Mouse (Mus musculus) liver, embryonic 14.5 days (tissue): ENCODE measurements at regions not wholly inside any gene's neighbourhood (a gene's known extent, or its start where the extent isn't known, plus 50 kb on each side); places are given as distances from the start of the nearest gene placed in this dataset.

Experiments used
- ATAC-seq: fragments of 200-750 bp; cut with Nextera tagmentation; 2 replicates; pipeline ENCODE4 v1.8.0; 2017; ENCODE audit warnings: moderate number of reproducible peaks, mild to moderate bottlenecking, moderate library complexity; ENCODE audit not compliant: insufficient read depth
- DNase-seq, 3 experiments: peaks; one replicate each; pipeline ENCODE4 v3.0.0-alpha.2; 2012 to 2013; ENCODE audit warnings: low read depth in 3 of 3, low spot score in 3 of 3
- H3K27ac ChIP-seq: fragments of 300-500 bp; sonication (generic); 2 replicates; pipeline ENCODE4 v1.5.1; 2014; ENCODE audit warnings: moderate library complexity, mild to moderate bottlenecking, control low read depth, inconsistent platforms
- H3K27me3 ChIP-seq: fragments of 300-500 bp; sonication (generic); 2 replicates; pipeline ENCODE4 v1.6.1; 2014; ENCODE audit warnings: mild to moderate bottlenecking, low read length, moderate library complexity; ENCODE audit not compliant: control insufficient read depth, insufficient read depth
- H3K36me3 ChIP-seq: fragments of 300-500 bp; sonication (generic); replicated peaks from 2 replicates; pipeline ENCODE4 v1.6.1; 2014; ENCODE audit warnings: low read depth; ENCODE audit not compliant: control insufficient read depth, insufficient read depth
- H3K4me1 ChIP-seq, 2 experiments: fragments of 200-500 bp in 1 of 2; fragments of 300-500 bp in 1 of 2; sonication (generic) in 1 of 2; replicated peaks; 2 replicates each; pipeline ENCODE4 v1.6.1; 2012 to 2014; ENCODE audit warnings: antibody characterized with exemption in 1 of 2, inconsistent platforms in 1 of 2, low read length in 1 of 2; ENCODE audit not compliant: control insufficient read depth in 2 of 2, insufficient read depth in 2 of 2
- H3K4me2 ChIP-seq: fragments of 300-500 bp; sonication (generic); 2 replicates; pipeline ENCODE4 v1.6.1; 2014; ENCODE audit warnings: low read depth, mild to moderate bottlenecking, control low read depth, moderate library complexity
- H3K4me3 ChIP-seq, 2 experiments: fragments of 200-500 bp in 1 of 2; fragments of 300-500 bp in 1 of 2; sonication (generic) in 1 of 2; 2 replicates each; pipeline ENCODE4 v1.5.1; 2012 to 2014; ENCODE audit warnings: low read depth in 2 of 2, low read length in 2 of 2, mild to moderate bottlenecking in 2 of 2, control low read depth in 1 of 2, inconsistent platforms in 1 of 2, moderate library complexity in 1 of 2; ENCODE audit not compliant: insufficient read depth in 1 of 2
- H3K9ac ChIP-seq: fragments of 300-500 bp; sonication (generic); replicated peaks from 2 replicates; pipeline ENCODE4 v1.6.1; 2014; ENCODE audit warnings: mild to moderate bottlenecking, control low read depth, moderate library complexity
- H3K9me3 ChIP-seq: fragments of 300-500 bp; sonication (generic); 2 replicates; pipeline ENCODE4 v1.6.1; 2016; ENCODE audit warnings: low read length, mixed read lengths; ENCODE audit not compliant: control insufficient read depth
- CTCF ChIP-seq: IDR thresholded peaks from 2 replicates; pipeline ENCODE4 v1.5.1; 2016; ENCODE audit warnings: antibody characterized with exemption, low read depth, control low read depth
- EP300 ChIP-seq: IDR thresholded peaks from 2 replicates; pipeline ENCODE4 v1.6.1; 2016; ENCODE audit warnings: antibody characterized with exemption, low read depth
- WGBS: fragments of 180-500 bp; shearing (Covaris S2); extraction: QIAGEN DNeasy Blood & Tissue Kit; methylation state at CpG from one replicate; pipeline ENCODE4 v1.1.7; 2014; ENCODE audit not compliant: insufficient replicate concordance; 5-methylcytosine and 5-hydroxymethylcytosine counted together

DNA sequence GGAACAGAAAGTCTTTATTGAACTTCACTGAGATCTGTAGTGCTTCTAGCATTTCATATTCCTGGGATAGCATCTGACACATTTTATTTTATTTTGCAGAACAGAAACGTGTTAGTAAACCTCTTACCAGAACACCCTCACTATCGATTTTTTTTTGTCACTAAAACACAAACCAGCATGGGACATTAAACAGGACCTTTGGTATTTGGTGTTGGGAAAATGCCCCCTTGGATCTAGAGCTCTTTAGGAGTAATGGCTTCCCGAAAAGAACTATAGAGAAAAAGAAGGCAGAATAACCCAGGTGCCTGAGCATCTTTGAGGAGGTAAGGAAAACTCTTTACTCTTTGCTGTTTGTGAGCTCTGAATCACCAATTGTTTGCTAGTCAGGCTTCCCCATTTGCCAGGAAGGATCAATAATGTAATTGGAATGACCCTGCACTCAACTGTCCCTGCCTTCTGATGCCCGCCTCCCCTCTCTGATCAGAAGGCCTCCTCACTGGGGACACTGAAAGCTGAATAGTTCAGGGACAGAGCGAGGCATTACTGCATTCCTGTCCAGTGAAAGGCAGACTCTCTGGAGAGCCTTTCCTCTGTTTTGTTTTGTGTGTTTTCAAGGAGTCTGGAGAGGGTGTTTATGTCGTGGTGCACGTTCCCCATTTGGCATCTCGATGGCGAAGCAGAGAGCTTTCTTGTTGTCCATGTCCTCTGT, 102.5 kb downstream of the Phlda1 start:
- no peaks in the 10 kb centered on the region for H3K9me3 ChIP-seq
- peaks cover 0 to 5% of the 10 kb centered on the region in 2 experiments; a peak in 1 of 4 replicates for H3K4me1 ChIP-seq
- WGBS: 58% methylated on average over 9 of the region's 9 CpGs
- no peak overlapping the region for H3K4me3 ChIP-seq
- TF ChIP-seq EP300: no peak
- TF ChIP-seq CTCF: no peak
- no peak overlapping the region for H3K27ac ChIP-seq
- no peak overlapping the region for H3K9ac ChIP-seq
- H3K4me2 ChIP-seq: no peak overlapping the region
- no peaks in the 10 kb centered on the region for H3K27me3 ChIP-seq
- H3K36me3 ChIP-seq: no peaks in the 10 kb centered on the region
- ATAC-seq (no peak), DNase-seq (no peak)

DNA sequence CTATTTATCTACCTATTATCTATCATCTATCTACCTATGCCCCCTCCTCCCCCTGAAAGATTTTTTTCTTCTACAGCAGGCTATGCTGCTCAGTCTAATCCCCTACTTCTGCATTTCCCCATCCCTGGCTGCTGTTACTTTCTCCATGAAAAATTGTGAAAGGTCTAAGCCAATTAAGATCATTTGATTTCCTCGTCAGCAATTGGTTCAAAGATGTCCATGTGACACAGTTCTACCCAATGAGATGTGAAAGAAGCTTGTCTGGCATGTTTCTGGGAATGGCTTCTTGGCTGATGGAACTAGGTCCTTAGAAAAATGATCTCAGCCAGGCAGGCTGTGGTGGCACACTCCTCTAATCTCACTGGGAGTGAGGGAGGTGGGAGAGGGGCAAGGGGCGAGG, 103.8 kb downstream of the Phlda1 start:
- no peak for ATAC-seq
- DNase-seq: no peak
- 78% methylated on average over 2 of the region's 2 CpGs for WGBS
- Histone ChIP-seq H3K27ac (no peak overlapping the region), H3K4me1 (peaks cover 0 to 5% of the 10 kb centered on the region in 2 experiments; a peak in 1 of 4 replicates), H3K27me3 (no peaks in the 10 kb centered on the region), H3K9me3 (no peaks in the 10 kb centered on the region), H3K9ac (no peak overlapping the region), H3K4me3 (no peak overlapping the region), H3K4me2 (no peak overlapping the region), H3K36me3 (no peaks in the 10 kb centered on the region)
- TF ChIP-seq CTCF (no peak), EP300 (no peak)

DNA sequence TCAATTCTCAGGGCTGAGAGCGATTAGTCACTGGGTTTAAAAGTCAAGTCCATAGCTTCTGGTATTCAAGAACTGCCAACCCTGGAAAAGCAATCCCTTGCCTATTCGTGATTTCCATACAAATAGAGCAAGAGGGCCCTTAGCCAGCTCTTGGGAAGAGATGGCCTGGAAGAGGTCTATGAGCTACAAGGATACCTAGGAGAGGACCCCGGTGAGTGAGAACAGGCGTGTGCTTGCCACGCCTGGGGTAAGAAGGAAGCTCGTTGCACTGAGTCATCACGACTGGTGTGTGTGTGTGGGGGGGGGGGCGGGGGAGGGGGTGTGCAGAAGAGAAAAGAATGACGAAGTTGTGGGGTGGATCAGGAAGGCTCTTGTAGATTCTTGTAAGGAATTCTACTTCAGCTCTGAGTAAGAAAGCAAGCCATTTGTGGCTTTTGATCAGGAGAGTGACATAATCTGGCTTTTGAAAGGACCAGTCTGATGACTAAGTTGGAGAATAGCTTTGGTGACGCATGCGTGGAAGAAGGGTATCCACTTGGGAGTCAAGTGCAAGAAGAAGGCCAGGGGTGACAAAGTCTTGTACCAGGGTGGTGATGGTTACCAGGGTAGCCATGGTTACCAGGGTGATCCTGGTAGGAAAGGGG, 113.7 kb downstream of the Phlda1 start:
- ATAC-seq: no peak

DNA sequence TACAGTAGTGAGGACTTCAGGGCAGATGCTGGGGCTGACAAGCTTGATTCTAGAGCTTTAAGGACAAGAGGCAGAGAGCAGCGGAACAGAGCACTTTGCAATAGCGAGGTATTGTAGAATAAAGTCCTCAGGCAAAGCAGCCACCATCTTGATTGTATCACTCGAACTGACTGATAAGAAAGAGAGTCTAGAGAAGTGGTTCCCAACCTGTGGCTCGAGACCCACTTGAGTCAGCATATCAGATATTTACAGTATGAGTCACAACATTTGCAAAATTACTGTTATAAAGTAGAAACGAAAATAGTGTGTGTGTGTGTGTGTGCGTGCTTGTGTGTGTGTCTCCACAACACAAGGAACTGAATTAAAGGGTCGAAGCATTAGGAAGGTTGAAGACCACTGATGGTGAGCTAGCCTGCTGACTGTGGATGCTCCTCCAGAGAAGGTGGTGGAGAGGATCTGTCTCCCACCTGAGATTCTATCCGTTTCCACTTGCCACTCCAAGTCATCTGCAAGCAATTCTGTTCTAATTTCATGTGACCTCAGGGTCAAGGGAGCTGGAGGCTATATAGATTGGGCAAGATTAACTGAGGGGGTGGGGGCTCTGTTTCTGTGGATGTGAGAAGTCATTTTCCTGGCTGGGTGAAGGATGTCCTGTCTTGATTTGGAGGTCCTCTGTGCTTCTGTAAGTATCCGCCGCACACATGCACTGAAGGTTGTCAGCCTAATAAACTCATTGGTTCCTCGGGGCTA, 115.0 kb downstream of the Phlda1 start:
- ATAC-seq: no peak
- TF ChIP-seq EP300 (no peak), CTCF (no peak)
- H3K27me3 ChIP-seq: no peaks in the 10 kb centered on the region
- WGBS: 63% methylated on average over 11 of the region's 11 CpGs
- no peaks in the 10 kb centered on the region for H3K9me3 ChIP-seq
- no peaks in the 10 kb centered on the region for H3K36me3 ChIP-seq
- H3K4me2 ChIP-seq: no peak overlapping the region
- H3K27ac ChIP-seq: no peak overlapping the region
- H3K9ac ChIP-seq: no peak overlapping the region
- H3K4me1 ChIP-seq: no peaks in the 10 kb centered on the region
- no peak for DNase-seq
- no peak overlapping the region for H3K4me3 ChIP-seq

More for the DNA sequence above, 113.7 kb downstream of the Phlda1 start:
- H3K4me3 ChIP-seq: no peak overlapping the region
- no peak overlapping the region for H3K9ac ChIP-seq
- no peak for DNase-seq
- no peaks in the 10 kb centered on the region for H3K36me3 ChIP-seq
- no peak overlapping the region for H3K27ac ChIP-seq
- 48% methylated on average over 10 of the region's 11 CpGs for WGBS
- H3K4me2 ChIP-seq: no peak overlapping the region
- no peaks in the 10 kb centered on the region for H3K27me3 ChIP-seq
- H3K9me3 ChIP-seq: no peaks in the 10 kb centered on the region
- no peaks in the 10 kb centered on the region for H3K4me1 ChIP-seq
- TF ChIP-seq EP300 (no peak), CTCF (no peak)

DNA sequence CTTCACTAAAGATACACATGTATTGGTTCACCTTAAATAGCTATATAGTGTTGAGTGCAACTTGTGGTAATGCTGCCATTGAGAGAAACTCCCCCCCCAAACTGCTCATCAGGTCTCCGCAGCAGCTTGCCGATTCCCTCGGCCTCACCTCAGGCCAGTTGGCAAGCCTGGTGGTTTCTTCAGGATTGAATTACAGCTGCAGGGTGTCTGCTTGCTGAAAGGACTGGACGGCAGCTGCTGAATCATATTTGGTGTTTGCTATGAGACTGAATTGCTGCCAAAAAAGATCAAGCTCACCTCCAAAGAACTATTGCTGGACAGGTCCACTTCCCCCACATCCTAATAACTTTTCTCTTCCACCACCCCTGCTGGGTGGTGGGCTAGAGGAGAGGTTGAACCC, 116.7 kb downstream of the Phlda1 start:
- H3K27ac ChIP-seq: no peak overlapping the region
- H3K9me3 ChIP-seq: no peaks in the 10 kb centered on the region
- WGBS: 69% methylated on average over 4 of the region's 4 CpGs
- no peaks in the 10 kb centered on the region for H3K36me3 ChIP-seq
- no peak for DNase-seq
- H3K4me2 ChIP-seq: no peak overlapping the region
- H3K4me1 ChIP-seq: no peaks in the 10 kb centered on the region
- TF ChIP-seq EP300 (no peak), CTCF (no peak)
- H3K9ac ChIP-seq: no peak overlapping the region
- no peaks in the 10 kb centered on the region for H3K27me3 ChIP-seq
- no peak overlapping the region for H3K4me3 ChIP-seq
- no peak for ATAC-seq
